Mouse (Mus musculus): ENCODE data around the gene Rnf152. TPM values are rescaled to one million over a fixed set of nuclear protein-coding genes. Genes with fewer than 3 reads are reported as not detected.

Gene Rnf152
- polyA plus RNA-seq, 1 experiment: not detected

DNA sequence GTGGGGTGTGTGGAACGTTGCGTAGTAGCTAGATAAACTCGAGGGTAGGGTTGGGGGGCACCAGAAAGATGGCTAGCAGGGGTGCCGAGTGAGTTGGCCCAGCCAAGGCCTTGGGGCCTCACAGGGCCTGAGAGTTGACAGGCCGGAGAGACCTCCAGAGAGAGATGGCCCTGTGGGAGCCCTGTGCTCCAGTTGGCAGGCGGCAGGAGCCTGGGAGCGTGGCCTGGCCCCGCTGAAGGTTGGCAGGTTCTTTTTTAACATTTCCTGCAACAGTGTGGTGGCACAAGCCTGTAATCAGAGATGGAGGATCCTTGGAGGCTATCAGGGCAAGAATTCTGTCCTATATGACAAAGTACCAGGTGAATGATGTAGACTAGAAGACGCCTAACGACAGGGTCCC lies 85.4 kb downstream of the Rnf152 start:
- Histone ChIP-seq H3K4me1 (ENCODE audit: control insufficient read depth, insufficient read depth, low read length) (no peaks in the 10 kb centered on the region), H3K27ac (ENCODE audit: control insufficient read depth, insufficient read depth, low read depth, low read length, poor library complexity) (no peak overlapping the region), H3K4me3 (replicated peaks; ENCODE audit: control insufficient read depth, low read depth, low read length) (no peak overlapping the region)
- WGBS: 87% methylated on average over 10 of the region's 10 CpGs
- no peak for TF ChIP-seq CTCF (IDR thresholded peaks at IDR 0.05; ENCODE audit: control insufficient read depth, insufficient read depth, low read length)
- no peak for TF ChIP-seq POLR2A (IDR thresholded peaks at IDR 0.05; ENCODE audit: borderline replicate concordance, control insufficient read depth, low read depth, low read length)

DNA sequence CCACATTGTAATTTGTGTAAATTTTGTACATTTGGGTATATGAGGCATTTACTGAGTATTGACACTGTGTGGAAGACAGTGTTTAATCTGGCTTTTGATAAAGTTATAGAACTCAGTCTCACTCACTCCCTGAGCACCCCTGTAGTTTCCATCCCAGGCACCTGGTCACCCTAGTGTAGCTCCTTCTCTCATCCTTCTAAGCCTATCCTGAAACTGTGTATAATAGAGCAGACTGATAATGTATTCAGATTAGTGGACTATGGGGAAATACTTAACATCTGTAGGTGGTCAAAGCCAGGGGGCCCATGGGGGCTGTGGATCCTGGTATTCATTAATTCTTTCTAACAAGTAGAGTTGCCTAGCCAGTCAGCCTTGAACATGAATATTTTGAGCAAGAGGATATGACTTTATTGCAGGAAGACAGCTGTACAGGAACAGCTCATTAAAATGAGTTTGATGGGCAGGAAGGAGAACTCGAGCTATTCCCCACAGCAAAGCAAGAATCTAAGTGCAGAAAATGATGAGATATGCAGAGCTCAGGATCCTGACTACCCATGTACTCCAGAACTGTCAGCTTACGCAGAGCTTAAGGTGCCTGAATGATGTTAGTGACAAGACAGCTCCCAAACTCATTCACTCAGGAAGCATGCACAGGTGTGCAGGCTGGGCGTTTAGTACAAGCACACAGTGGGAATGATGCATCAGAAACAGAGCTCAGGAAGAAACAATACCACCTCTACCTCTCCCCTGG lies 93.1 kb downstream of the Rnf152 start:
- Histone ChIP-seq H3K4me1 (ENCODE audit: control insufficient read depth, insufficient read depth, low read length) (no peaks in the 10 kb centered on the region), H3K4me3 (replicated peaks; ENCODE audit: control insufficient read depth, low read depth, low read length) (no peak overlapping the region), H3K27ac (ENCODE audit: control insufficient read depth, insufficient read depth, low read depth, low read length, poor library complexity) (no peak overlapping the region)
- no peak for TF ChIP-seq POLR2A (IDR thresholded peaks at IDR 0.05; ENCODE audit: borderline replicate concordance, control insufficient read depth, low read depth, low read length)
- TF ChIP-seq CTCF (IDR thresholded peaks at IDR 0.05; ENCODE audit: control insufficient read depth, insufficient read depth, low read length): no peak
- WGBS: 51% methylated on average over 3 of the region's 3 CpGs

DNA sequence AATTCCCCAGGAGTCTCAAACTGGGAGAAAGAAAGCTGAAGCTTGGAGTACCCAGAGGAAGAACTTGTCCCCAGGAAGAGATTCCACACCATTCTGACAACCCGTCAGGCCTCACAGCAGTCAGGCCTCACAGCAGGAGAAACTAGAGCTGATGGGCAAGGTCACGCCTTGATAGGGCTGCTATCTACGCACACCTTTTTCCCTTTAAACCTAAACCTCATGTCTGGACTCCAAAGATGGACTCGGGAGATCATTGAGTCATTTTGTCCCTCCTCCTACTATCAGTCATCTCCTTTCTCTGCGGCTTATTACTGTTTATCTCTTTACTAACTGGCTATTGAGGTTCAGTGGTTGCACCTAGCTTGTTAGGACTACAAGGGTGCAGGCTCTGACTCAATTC lies 96.3 kb downstream of the Rnf152 start:
- WGBS: 70% methylated on average over 5 of the region's 5 CpGs

DNA sequence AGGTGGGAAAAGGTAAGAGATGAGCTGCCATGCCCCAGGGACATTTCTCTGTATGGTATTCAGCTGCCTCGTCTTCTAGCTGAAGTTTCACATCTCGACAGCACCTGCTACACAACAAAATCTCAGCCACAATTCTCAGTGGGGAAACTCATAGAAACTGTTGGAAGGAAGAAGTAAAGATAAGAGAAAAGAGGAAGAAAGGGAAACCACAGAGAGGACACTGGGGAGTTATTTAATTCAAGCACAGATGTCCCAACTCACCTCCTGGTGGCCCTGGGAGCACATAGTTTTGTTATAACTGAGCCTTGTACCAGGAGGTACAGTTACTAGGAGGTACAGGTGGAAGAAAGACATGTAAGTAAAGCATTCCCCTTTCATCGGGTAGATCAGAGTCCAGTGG lies 99.3 kb downstream of the Rnf152 start:
- H3K4me3 ChIP-seq (replicated peaks; ENCODE audit: control insufficient read depth, low read depth, low read length): no peak overlapping the region
- WGBS: 13% methylated on average over 3 of the region's 3 CpGs
- H3K27ac ChIP-seq (ENCODE audit: control insufficient read depth, insufficient read depth, low read depth, low read length, poor library complexity): no peak overlapping the region

More for the DNA sequence above, 96.3 kb downstream of the Rnf152 start:
- TF ChIP-seq CTCF (IDR thresholded peaks at IDR 0.05; ENCODE audit: control insufficient read depth, insufficient read depth, low read length) (no peak), POLR2A (IDR thresholded peaks at IDR 0.05; ENCODE audit: borderline replicate concordance, control insufficient read depth, low read depth, low read length) (no peak)
- H3K27ac ChIP-seq (ENCODE audit: control insufficient read depth, insufficient read depth, low read depth, low read length, poor library complexity): no peak overlapping the region
- no peaks in the 10 kb centered on the region for H3K4me1 ChIP-seq (ENCODE audit: control insufficient read depth, insufficient read depth, low read length)
- H3K4me3 ChIP-seq (replicated peaks; ENCODE audit: control insufficient read depth, low read depth, low read length): no peak overlapping the region

DNA sequence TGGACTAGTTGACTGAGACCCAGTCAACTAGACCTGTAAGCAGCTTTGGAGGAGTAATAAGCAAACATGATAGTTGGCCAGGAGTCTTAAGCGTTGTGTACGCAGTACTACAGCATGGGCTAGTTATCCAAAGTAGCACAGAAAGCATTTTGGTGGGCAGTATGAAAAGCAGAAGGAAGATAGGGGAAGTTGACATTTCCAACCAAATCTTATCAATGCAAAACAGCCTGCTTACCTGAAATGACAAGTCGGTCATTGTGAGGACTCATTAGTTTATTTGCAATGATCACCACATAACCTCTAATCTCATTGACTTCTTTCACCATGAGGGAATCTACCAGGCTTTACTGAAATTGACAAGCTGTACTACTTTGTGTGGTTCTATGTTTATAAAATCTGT lies 107.3 kb downstream of the Rnf152 start:
- H3K27ac ChIP-seq (ENCODE audit: control insufficient read depth, insufficient read depth, low read depth, low read length, poor library complexity): no peak overlapping the region
- 47% methylated on average over 3 of the region's 3 CpGs for WGBS
- TF ChIP-seq POLR2A (IDR thresholded peaks at IDR 0.05; ENCODE audit: borderline replicate concordance, control insufficient read depth, low read depth, low read length) (no peak), CTCF (IDR thresholded peaks at IDR 0.05; ENCODE audit: control insufficient read depth, insufficient read depth, low read length) (no peak)

More for the DNA sequence above, 99.3 kb downstream of the Rnf152 start:
- no peaks in the 10 kb centered on the region for H3K4me1 ChIP-seq (ENCODE audit: control insufficient read depth, insufficient read depth, low read length)
- TF ChIP-seq POLR2A (IDR thresholded peaks at IDR 0.05; ENCODE audit: borderline replicate concordance, control insufficient read depth, low read depth, low read length) (no peak), CTCF (IDR thresholded peaks at IDR 0.05; ENCODE audit: control insufficient read depth, insufficient read depth, low read length) (no peak)

DNA sequence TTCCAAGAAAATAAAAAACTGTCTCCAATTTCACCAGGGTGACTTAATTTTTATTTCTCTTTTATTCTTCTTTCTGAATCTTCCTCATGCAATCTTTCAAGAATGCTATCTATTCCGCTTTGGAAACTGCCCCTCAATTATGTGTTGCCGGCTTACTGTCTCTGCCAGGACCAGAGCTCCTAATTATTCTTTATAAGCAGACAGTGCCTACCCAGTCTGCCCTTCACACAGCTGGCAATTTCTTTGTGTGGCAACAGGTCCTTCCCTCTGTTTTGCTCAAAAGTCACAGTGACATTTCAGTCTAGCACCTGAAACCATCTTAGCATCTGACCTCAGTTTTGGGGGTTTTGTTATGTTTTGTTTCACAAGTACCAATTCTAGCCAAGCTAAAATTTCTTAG lies 109.9 kb downstream of the Rnf152 start:
- H3K4me3 ChIP-seq (replicated peaks; ENCODE audit: control insufficient read depth, low read depth, low read length): no peak overlapping the region
- TF ChIP-seq CTCF (IDR thresholded peaks at IDR 0.05; ENCODE audit: control insufficient read depth, insufficient read depth, low read length) (no peak), POLR2A (IDR thresholded peaks at IDR 0.05; ENCODE audit: borderline replicate concordance, control insufficient read depth, low read depth, low read length) (no peak)
- no peaks in the 10 kb centered on the region for H3K4me1 ChIP-seq (ENCODE audit: control insufficient read depth, insufficient read depth, low read length)
- H3K27ac ChIP-seq (ENCODE audit: control insufficient read depth, insufficient read depth, low read depth, low read length, poor library complexity): no peak overlapping the region
- WGBS: 89% methylated on average over 2 of the region's 2 CpGs

More for the DNA sequence above, 107.3 kb downstream of the Rnf152 start:
- H3K4me3 ChIP-seq (replicated peaks; ENCODE audit: control insufficient read depth, low read depth, low read length): no peak overlapping the region
- no peaks in the 10 kb centered on the region for H3K4me1 ChIP-seq (ENCODE audit: control insufficient read depth, insufficient read depth, low read length)

DNA sequence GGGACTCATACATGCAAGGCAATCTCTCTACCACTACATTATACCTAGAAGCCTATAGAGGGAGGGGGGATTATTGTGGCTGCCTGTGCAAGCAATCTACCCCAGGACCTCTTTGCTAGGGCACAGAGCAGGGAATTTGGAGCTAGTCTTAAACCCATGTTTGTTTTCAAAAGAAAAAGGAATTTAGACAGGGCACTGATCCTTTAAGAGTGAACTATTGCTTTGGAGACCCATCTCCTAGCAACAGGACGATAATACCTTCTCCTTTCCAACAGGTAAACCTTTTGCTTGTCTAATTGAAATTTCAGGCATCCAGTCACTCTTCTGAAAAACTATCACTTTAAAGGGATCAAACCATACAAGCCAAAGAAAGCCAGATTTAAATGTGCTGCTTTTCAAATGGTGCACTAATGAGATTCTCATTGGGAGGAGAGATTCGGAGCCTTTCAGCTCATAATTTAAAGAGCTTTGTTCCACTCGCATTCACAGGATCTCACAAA lies 110.4 kb downstream of the Rnf152 start:
- TF ChIP-seq CTCF (IDR thresholded peaks at IDR 0.05; ENCODE audit: control insufficient read depth, insufficient read depth, low read length): no peak
- TF ChIP-seq POLR2A (IDR thresholded peaks at IDR 0.05; ENCODE audit: borderline replicate concordance, control insufficient read depth, low read depth, low read length): no peak
- no peaks in the 10 kb centered on the region for H3K4me1 ChIP-seq (ENCODE audit: control insufficient read depth, insufficient read depth, low read length)
- 81% methylated on average over 3 of the region's 3 CpGs for WGBS

DNA sequence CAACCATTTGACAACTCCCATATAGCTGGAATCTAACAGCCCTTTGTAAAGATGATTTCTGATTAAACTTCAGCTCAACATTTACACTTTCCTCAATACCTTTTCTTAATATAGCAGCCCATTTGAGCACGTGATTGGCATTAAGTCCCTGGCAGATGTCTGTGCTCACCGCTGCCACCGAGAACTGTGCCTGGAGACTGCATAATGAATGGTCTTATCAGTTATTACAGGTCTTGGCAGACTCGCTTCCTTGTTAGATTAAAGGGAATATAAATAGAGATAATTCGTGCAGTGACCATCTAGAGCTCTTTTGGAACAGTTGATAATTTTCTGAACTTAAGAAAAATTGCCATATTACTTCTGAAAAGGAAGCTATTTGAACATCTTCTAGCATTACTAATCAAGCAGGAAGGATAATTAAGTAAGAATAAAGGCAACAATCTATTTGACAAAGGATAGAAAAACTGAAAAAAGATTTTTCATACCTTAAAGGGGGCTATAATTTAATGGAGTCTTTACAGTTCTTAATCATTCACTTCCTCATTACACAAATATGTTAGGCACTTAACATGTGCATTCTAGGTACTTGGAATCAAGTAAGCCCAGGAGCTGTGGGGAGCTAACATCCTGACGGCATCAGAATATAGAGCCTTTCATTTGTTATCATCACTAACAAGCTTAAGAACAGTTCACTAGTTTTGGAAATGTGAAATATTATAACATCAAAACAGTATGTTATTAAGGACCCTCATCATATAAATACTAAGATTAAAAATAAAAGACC lies 113.0 kb downstream of the Rnf152 start:
- TF ChIP-seq CTCF (IDR thresholded peaks at IDR 0.05; ENCODE audit: control insufficient read depth, insufficient read depth, low read length) (no peak), POLR2A (IDR thresholded peaks at IDR 0.05; ENCODE audit: borderline replicate concordance, control insufficient read depth, low read depth, low read length) (no peak)
- 49% methylated on average over 6 of the region's 6 CpGs for WGBS
- H3K4me3 ChIP-seq (replicated peaks; ENCODE audit: control insufficient read depth, low read depth, low read length): no peak overlapping the region
- no peaks in the 10 kb centered on the region for H3K4me1 ChIP-seq (ENCODE audit: control insufficient read depth, insufficient read depth, low read length)
- no peak overlapping the region for H3K27ac ChIP-seq (ENCODE audit: control insufficient read depth, insufficient read depth, low read depth, low read length, poor library complexity)

More for the DNA sequence above, 110.4 kb downstream of the Rnf152 start:
- H3K4me3 ChIP-seq (replicated peaks; ENCODE audit: control insufficient read depth, low read depth, low read length): no peak overlapping the region
- H3K27ac ChIP-seq (ENCODE audit: control insufficient read depth, insufficient read depth, low read depth, low read length, poor library complexity): no peak overlapping the region
